Mouse (Mus musculus): ENCODE data around the gene Gm10428.

Gm10428 gene

GRCm38 (mm10) chr11:62788935-62789616 lies 36.2 kb downstream of the Gm10428 start, which contains the start of gene Zfp286:
Gene Zfp286 (minus strand): TSS chr11:62789462.
- peak; percentile 72 for DNase-seq (ENCODE audit: low read depth, low spot score)

- no peak for DNase-seq (ENCODE audit: low read depth, low spot score)
Observed at GRCm38 (mm10) chr11:62789617-62789936, 36.7 kb downstream of the Gm10428 start.

Measured in 3T3-L1 (cell line).